Mouse (Mus musculus) adrenal gland, adult (tissue): ENCODE measurements at regions not wholly inside any gene's neighbourhood (a gene's known extent, or its start where the extent isn't known, plus 50 kb on each side); places are given as distances from the start of the nearest gene placed in this dataset.

Source experiments
- DNase-seq, 2 experiments: peaks; one replicate each; pipeline ENCODE4 v3.0.0; 2022 to 2023; ENCODE audit warnings: low spot score in 1 of 2; ENCODE audit not compliant: inconsistent age in 2 of 2

GRCm38 (mm10) chr11:56290651-56291578 is 250.1 kb upstream of the Nmur2 start:
- DNase-seq = no peak

GRCm38 (mm10) chr11:56285575-56286260 is 244.9 kb upstream of the Nmur2 start:
- DNase-seq = no peak

- DNase-seq = no peak
Measured at GRCm38 (mm10) chr11:56281201-56281600, 240.4 kb upstream of the Nmur2 start.

GRCm38 (mm10) chr11:56280216-56280615 is 239.4 kb upstream of the Nmur2 start:
- peak; percentile 32 to 33 for DNase-seq

- DNase-seq = peak; percentile 82
Measured at GRCm38 (mm10) chr11:56269915-56270493, 229.2 kb upstream of the Nmur2 start.

GRCm38 (mm10) chr11:56262726-56263125 is 221.9 kb upstream of the Nmur2 start:
- peak in 1 of 2 experiments; percentile 45 for DNase-seq

GRCm38 (mm10) chr11:56256356-56256755 is 215.5 kb upstream of the Nmur2 start:
- DNase-seq = no peak

GRCm38 (mm10) chr11:56254437-56254836 is 213.6 kb upstream of the Nmur2 start:
- DNase-seq = no peak

- DNase-seq = no peak
Measured at GRCm38 (mm10) chr11:56247333-56247823, 206.6 kb upstream of the Nmur2 start.

- no peak for DNase-seq
Measured at GRCm38 (mm10) chr11:56246549-56247332, 205.9 kb upstream of the Nmur2 start.

GRCm38 (mm10) chr11:56244951-56245350 is 204.1 kb upstream of the Nmur2 start:
- DNase-seq = no peak

GRCm38 (mm10) chr11:56243447-56243846 is 202.6 kb upstream of the Nmur2 start:
- DNase-seq = no peak

- no peak for DNase-seq
Measured at GRCm38 (mm10) chr11:56238745-56239144, 197.9 kb upstream of the Nmur2 start.

GRCm38 (mm10) chr11:56224999-56225398 is 184.2 kb upstream of the Nmur2 start:
- DNase-seq = peak; percentile 23 to 65

GRCm38 (mm10) chr11:56215706-56216105 is 174.9 kb upstream of the Nmur2 start:
- DNase-seq = peak; percentile 14 to 42

- no peak for DNase-seq
Measured at GRCm38 (mm10) chr11:56201844-56202243, 161.0 kb upstream of the Nmur2 start.

GRCm38 (mm10) chr11:56195316-56195715 is 154.5 kb upstream of the Nmur2 start:
- no peak for DNase-seq

- no peak for DNase-seq
Measured at GRCm38 (mm10) chr11:56193426-56193825, 152.6 kb upstream of the Nmur2 start.

- no peak for DNase-seq
Measured at GRCm38 (mm10) chr11:56173895-56174294, 133.1 kb upstream of the Nmur2 start.

- no peak for DNase-seq
Measured at GRCm38 (mm10) chr11:56173246-56173645, 132.4 kb upstream of the Nmur2 start.

- no peak for DNase-seq
Measured at GRCm38 (mm10) chr11:56169576-56169975, 128.8 kb upstream of the Nmur2 start.
